8 mouse cellular contexts compared by ENCODE assay signal in genomic region chr3:135505369-135505909, GRCm38 (mm10). TPM values are rescaled to one million over a fixed set of nuclear protein-coding genes. Genes with fewer than 3 reads are reported as not detected.
DNase-seq lines count a peak whose midpoint lies in the region; ATAC-seq and TF ChIP-seq lines count a peak whose summit lies in the region.
"Had no signal": no experiment of that assay in that cellular context is flagged by ENCODE, and none has a peak within 500 bp of the region (broad histone marks: within the 10 kb centered on the region; RNA-seq: fewer than 3 reads in every experiment).

No protein-coding gene starts in this region.

- peak; percentile 16; the same call in 1 of the 2 replicates for ATAC-seq in intestine, embryonic 16.5 days
- no peak for ATAC-seq in liver, postnatal 0 days

- peak; percentile 95 for TF ChIP-seq CTCF in liver, postnatal 0 days (IDR thresholded peaks at IDR 0.05; ENCODE audit: low read depth)
- peak; percentile 82; the same call in 1 of the 2 replicates for TF ChIP-seq CTCF in spleen, adult 2 months (IDR thresholded peaks at IDR 0.05; ENCODE audit: extremely low read depth, insufficient read depth, insufficient read length, insufficient replicate concordance)

- no peaks in the 10 kb centered on the region for H3K27me3 ChIP-seq in intestine, embryonic 16.5 days (replicated peaks; ENCODE audit: control insufficient read depth, insufficient read depth, low read length)
- H3K27me3 ChIP-seq in liver, postnatal 0 days (ENCODE audit: insufficient read depth, low read length), result no peaks in the 10 kb centered on the region
- H3K27me3 ChIP-seq in spleen, adult 2 months (ENCODE audit: control insufficient read depth, insufficient read depth, low read length), result no peaks in the 10 kb centered on the region
- H3K27me3 ChIP-seq: heart, embryonic 13.5 days had no signal

- H3K27ac ChIP-seq in intestine, embryonic 16.5 days (ENCODE audit: low read length), result no peak overlapping the region
- no peak overlapping the region for H3K27ac ChIP-seq in liver, postnatal 0 days (ENCODE audit: low read depth)
- H3K27ac ChIP-seq in spleen, adult 2 months (ENCODE audit: insufficient read depth, low read length), result no peak overlapping the region
- H3K27ac ChIP-seq: heart, embryonic 13.5 days had no signal

- H3K9me3 ChIP-seq in intestine, embryonic 16.5 days (ENCODE audit: control insufficient read depth, low read length), result no peaks in the 10 kb centered on the region
- H3K9me3 ChIP-seq in liver, postnatal 0 days (ENCODE audit: low read length), result no peaks in the 10 kb centered on the region
- H3K9me3 ChIP-seq: heart, embryonic 13.5 days had no signal

- peak; percentile 39 to 47 for DNase-seq in right cerebral cortex, adult 2 months (ENCODE audit: low spot score in 2 of 2)
- DNase-seq in right cerebral cortex, postnatal 36 days (ENCODE audit: low spot score in 2 of 2), result no peak
- DNase-seq in adipocyte (ENCODE audit: low spot score), result peak; percentile 83
- DNase-seq in cerebellum, postnatal 36 days, result peak; percentile 58 to 59
- DNase-seq in liver, postnatal 0 days, result peak; percentile 79
- peak; percentile 27 to 65 for DNase-seq in spleen, adult 2 months (ENCODE audit: low read depth in 1 of 2, low spot score in 2 of 2)

- 0 out of 2 replicates have a peak, but pooled peaks cover 4% of the 10 kb centered on the region for H3K4me1 ChIP-seq in intestine, embryonic 16.5 days (ENCODE audit: control insufficient read depth, insufficient read depth, low read length)
- no peaks in the 10 kb centered on the region; the same call in 1 of the 2 replicates for H3K4me1 ChIP-seq in liver, postnatal 0 days (ENCODE audit: insufficient read depth)
- no peaks in the 10 kb centered on the region for H3K4me1 ChIP-seq in spleen, adult 2 months (ENCODE audit: control insufficient read depth, insufficient read depth, insufficient read length)

- H3K36me3 ChIP-seq in intestine, embryonic 16.5 days (ENCODE audit: control insufficient read depth, insufficient read depth, low read length), result no peaks in the 10 kb centered on the region
- no peaks in the 10 kb centered on the region for H3K36me3 ChIP-seq in liver, postnatal 0 days (replicated peaks; ENCODE audit: insufficient read depth, low read length)
- no peaks in the 10 kb centered on the region; the same call in 1 of the 2 replicates for H3K36me3 ChIP-seq in spleen, adult 2 months (ENCODE audit: control insufficient read depth, insufficient read depth, low read length)

- no peak overlapping the region for H3K4me2 ChIP-seq in intestine, embryonic 16.5 days (ENCODE audit: low read depth, low read length)
- no peak overlapping the region for H3K4me2 ChIP-seq in liver, postnatal 0 days (ENCODE audit: low read depth, low read length)
- H3K4me2 ChIP-seq: heart, embryonic 13.5 days had no signal

- no peak overlapping the region for H3K9ac ChIP-seq in intestine, embryonic 16.5 days (ENCODE audit: low read depth, low read length)
- no peak overlapping the region for H3K9ac ChIP-seq in liver, postnatal 0 days (replicated peaks)
- H3K9ac ChIP-seq: heart, embryonic 13.5 days had no signal

- WGBS in intestine, embryonic 16.5 days, result 61% methylated on average over 10 of the region's 10 CpGs
- 64% methylated on average over 10 of the region's 10 CpGs for WGBS in liver, postnatal 0 days (ENCODE audit: insufficient replicate concordance)
- 62% methylated on average over 10 of the region's 10 CpGs for WGBS in spleen, adult 2 months

- TF ChIP-seq POLR2A in spleen, adult 2 months (IDR thresholded peaks at IDR 0.05; ENCODE audit: low read depth, low read length), result no peak

- no peak for TF ChIP-seq EP300 in liver, postnatal 0 days (IDR thresholded peaks at IDR 0.05; ENCODE audit: low read depth)

- no peak overlapping the region for H3K4me3 ChIP-seq in intestine, embryonic 16.5 days (ENCODE audit: low read length)
- no peak overlapping the region for H3K4me3 ChIP-seq in liver, postnatal 0 days (ENCODE audit: low read depth, low read length)
- H3K4me3 ChIP-seq in spleen, adult 2 months (ENCODE audit: extremely low read depth, insufficient read depth, insufficient read length), result no peak overlapping the region
- H3K4me3 ChIP-seq: heart, embryonic 13.5 days had no signal

RNA-seq across cellular contexts. Expression of gene Manba, which starts 20.0 kb away (rescaled TPM):
- polyA plus RNA-seq in intestine, embryonic 16.5 days (2015; fragmentation: Nextera tagmentation; extraction: Ambion mirVana), result 20.1 and 21.3 TPM in 2 replicates
- 7.3 and 8.0 TPM in 2 replicates for polyA plus RNA-seq in liver, postnatal 0 days (2015; fragmentation: Nextera tagmentation; extraction: Ambion mirVana)
- 4.4 and 5.1 TPM in 2 replicates for polyA plus RNA-seq in spleen, adult 2 months (2012; rRNA removed)

Comparison
In these comparisons a context has a peak if more than half of its experiments do, and no peak if none do; other contexts are left out.
1. DNase-seq: peak in right cerebral cortex, adult 2 months (2 of 2), adipocyte (single experiment), cerebellum, postnatal 36 days (2 of 2), liver, postnatal 0 days (single experiment) and spleen, adult 2 months (2 of 2); none in right cerebral cortex, postnatal 36 days (0 of 2).